Mouse (Mus musculus) CD4-positive naive resting alpha-beta T cell, adult 76 days (primary cell): ENCODE data around the gene Olfr1247. TPM values are rescaled to one million over a fixed set of nuclear protein-coding genes. Genes with fewer than 3 reads are reported as not detected.

ENCODE experiments used
- total RNA-seq: library from RNA; stranded (reverse); gene quantifications from one replicate; pipeline ENCODE4 v1.2.4, GENCODE M21; 2023

The Olfr1247 gene
- total RNA-seq = not detected

GRCm38 (mm10) chr2:89614030-89614429 is at the start of gene Olfr1247:
TSS of gene Olfr1247 (minus strand) at chr2:89614130.

GRCm38 (mm10) chr2:89661367-89661766 is 47.4 kb upstream of the Olfr1247 start, which contains the start of gene Olfr1250:
TSS of gene Olfr1250 (minus strand) at chr2:89661467.

GRCm38 (mm10) chr2:89634883-89635282 is 21.0 kb upstream of the Olfr1247 start, which contains the start of gene Olfr1249:
TSS of gene Olfr1249 (minus strand) at chr2:89634983.

GRCm38 (mm10) chr2:89618145-89618544 is 4.2 kb upstream of the Olfr1247 start, which contains the start of gene Olfr1248:
TSS of gene Olfr1248 (minus strand) at chr2:89618245.

GRCm38 (mm10) chr2:89593057-89593456 is 20.9 kb downstream of the Olfr1247 start, which contains the start of gene Olfr1246:
TSS of gene Olfr1246 (minus strand) at chr2:89593157.

GRCm38 (mm10) chr2:89578347-89578746 is 35.6 kb downstream of the Olfr1247 start, which contains the start of gene Olfr1245:
TSS of gene Olfr1245 (minus strand) at chr2:89578447.

Other genes with a start within 250 kb of the Olfr1247 start
- gene Olfr1234, start 249.3 kb downstream of the Olfr1247 start, total RNA-seq = not detected
- gene Olfr1238, start 204.5 kb downstream of the Olfr1247 start, total RNA-seq = not detected
- gene Olfr1239, start 193.7 kb downstream of the Olfr1247 start, total RNA-seq = not detected
- gene Olfr1240, start 171.1 kb downstream of the Olfr1247 start, total RNA-seq = not detected
- not detected for gene Olfr1241, start 127.0 kb downstream of the Olfr1247 start, total RNA-seq
- not detected for gene Olfr1242, start 115.8 kb downstream of the Olfr1247 start, total RNA-seq
- not detected for gene Olfr1243, start 82.6 kb downstream of the Olfr1247 start, total RNA-seq
- not detected for gene Olfr1245, start 35.7 kb downstream of the Olfr1247 start, total RNA-seq
- gene Olfr1246, start 21.0 kb downstream of the Olfr1247 start, total RNA-seq = not detected
- not detected for gene Olfr1248, start 4.1 kb upstream of the Olfr1247 start, total RNA-seq
- gene Olfr1249, start 20.9 kb upstream of the Olfr1247 start, total RNA-seq = not detected
- not detected for gene Olfr1250, start 47.3 kb upstream of the Olfr1247 start, total RNA-seq
- gene Olfr1251, start 57.8 kb upstream of the Olfr1247 start, total RNA-seq = not detected
- gene Olfr1252, start 110.9 kb upstream of the Olfr1247 start, total RNA-seq = not detected
- gene Olfr1253, start 143.0 kb upstream of the Olfr1247 start, total RNA-seq = not detected
- gene Olfr1254, start 179.5 kb upstream of the Olfr1247 start, total RNA-seq = not detected
- gene Olfr1255, start 197.9 kb upstream of the Olfr1247 start, total RNA-seq = not detected
- not detected for gene Olfr1256, start 227.4 kb upstream of the Olfr1247 start, total RNA-seq
- not detected for gene Olfr48, start 234.1 kb upstream of the Olfr1247 start, total RNA-seq